Mouse (Mus musculus) heart, adult 2 months (tissue): ENCODE results near the gene Tbc1d4.

Experiments
- CTCF ChIP-seq: fragments of 200-600 bp; IDR thresholded peaks from 2 replicates; pipeline ENCODE4 v1.8.1; 2022; ENCODE audit warnings: antibody characterized with exemption, mild to moderate bottlenecking, moderate library complexity
- POLR2A ChIP-seq: fragments of 200-500 bp; IDR thresholded peaks from 2 replicates; pipeline ENCODE4 v1.6.1; 2011; ENCODE audit warnings: mild to moderate bottlenecking, low read depth, low read length, control low read depth; ENCODE audit not compliant: insufficient read depth

DNA sequence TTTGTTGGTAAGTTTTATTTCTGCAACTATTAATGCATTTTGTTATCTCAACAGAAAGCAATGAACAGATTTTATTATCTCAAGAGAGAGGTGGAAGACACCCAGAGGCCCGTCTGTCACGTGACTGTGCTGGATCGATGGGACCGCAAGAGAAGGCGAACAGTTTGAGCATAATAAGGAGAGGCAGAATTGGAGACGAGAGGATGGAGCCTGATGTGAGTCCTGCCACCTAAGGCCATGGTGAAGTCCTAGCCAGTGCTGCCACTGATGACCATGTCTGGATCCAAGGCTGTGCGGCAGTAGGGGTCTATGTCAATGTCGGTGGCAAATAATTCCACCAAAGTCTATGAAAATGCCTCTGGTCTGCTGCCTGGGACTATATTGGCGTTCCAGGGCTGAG lies 12.3 kb downstream of the Tbc1d4 start:
- TF ChIP-seq CTCF (no peak), POLR2A (no peak)
